Comparison of ENCODE assay signal across 23 mouse cellular contexts in the genomic region with DNA sequence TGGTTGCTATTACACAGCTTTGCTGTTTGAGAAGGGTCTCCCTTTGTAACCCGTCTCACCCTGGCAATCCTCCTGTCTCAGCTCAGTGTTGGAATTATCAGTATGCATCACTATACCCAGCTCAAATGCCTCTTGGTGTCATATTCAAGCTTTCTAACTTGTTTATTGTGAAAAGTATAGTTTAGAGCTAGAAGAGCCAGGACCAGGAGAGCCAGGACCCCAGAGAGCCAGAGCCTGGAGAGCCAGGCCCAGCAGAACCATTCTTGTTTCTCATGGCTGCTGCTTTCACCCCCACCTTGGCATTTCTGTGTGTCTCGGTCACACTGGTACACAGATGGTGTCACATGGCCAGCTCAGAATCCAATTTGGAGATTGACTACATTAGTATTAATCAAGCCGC. TPM values are rescaled to one million over a fixed set of nuclear protein-coding genes. Genes with fewer than 3 reads are reported as not detected.
DNase-seq lines count a peak whose midpoint lies in the region; ATAC-seq and TF ChIP-seq lines count a peak whose summit lies in the region.
"Had no signal": no experiment of that assay in that cellular context is flagged by ENCODE, and none has a peak within 500 bp of the region (broad histone marks: within the 10 kb centered on the region; RNA-seq: fewer than 3 reads in every experiment).

No protein-coding gene starts in this region.

- peak; percentile 88 for DNase-seq in heart, adult 11 months
- DNase-seq in heart, postnatal 25 days (ENCODE audit: low spot score) = no peak
- DNase-seq in intestine, embryonic 14.5 days (ENCODE audit: low spot score) = peak; percentile 25
- DNase-seq in testis, postnatal 10 days (ENCODE audit: low spot score) = peak; percentile 6
- no peak for DNase-seq in testis, postnatal 14 days (ENCODE audit: low spot score)
- DNase-seq: adrenal gland, adult 8-10 months; adrenal gland, postnatal 14 days; adrenal gland, postnatal 36 days; B cell, adult 2 months; cerebellum, adult 2 months; cerebellum, adult 9-10 months; cerebellum, postnatal 10 days; cerebellum, postnatal 25 days had no signal

- intact Hi-C loops in heart, postnatal 25 days (cut with DNase I) = no loop called here

- H3K9me3 ChIP-seq in intestine, embryonic 14.5 days (ENCODE audit: control insufficient read depth, low read length) = no peaks in the 10 kb centered on the region
- no peaks in the 10 kb centered on the region for H3K9me3 ChIP-seq in intestine, postnatal 0 days (ENCODE audit: control insufficient read depth)
- H3K9me3 ChIP-seq: embryonic facial prominence, embryonic 10.5 days; embryonic facial prominence, embryonic 12.5 days; forebrain, embryonic 13.5 days; forebrain, embryonic 15.5 days; G1E had no signal

- no peak overlapping the region for H3K4me3 ChIP-seq in intestine, embryonic 14.5 days (ENCODE audit: low read depth, low read length)
- no peak overlapping the region for H3K4me3 ChIP-seq in intestine, postnatal 0 days (ENCODE audit: low read depth, low read length)
- H3K4me3 ChIP-seq: embryonic facial prominence, embryonic 10.5 days; embryonic facial prominence, embryonic 12.5 days; forebrain, embryonic 13.5 days; forebrain, embryonic 15.5 days had no signal

- 0 out of 2 replicates have a peak, but pooled peaks cover under 1% of the 10 kb centered on the region for H3K4me1 ChIP-seq in intestine, embryonic 14.5 days (replicated peaks; ENCODE audit: control insufficient read depth, insufficient read depth, low read length)
- H3K4me1 ChIP-seq in intestine, postnatal 0 days (replicated peaks; ENCODE audit: control insufficient read depth, insufficient read depth, low read length) = no peaks in the 10 kb centered on the region
- H3K4me1 ChIP-seq: forebrain, embryonic 13.5 days; forebrain, embryonic 15.5 days had no signal

- H3K4me2 ChIP-seq in intestine, embryonic 14.5 days (ENCODE audit: low read length) = no peak overlapping the region
- no peak overlapping the region for H3K4me2 ChIP-seq in intestine, postnatal 0 days (replicated peaks; ENCODE audit: low read depth)
- H3K4me2 ChIP-seq: embryonic facial prominence, embryonic 12.5 days; forebrain, embryonic 13.5 days; forebrain, embryonic 15.5 days had no signal

- TF ChIP-seq CTCF in intestine, postnatal 0 days (IDR thresholded peaks at IDR 0.05; ENCODE audit: low read depth) = no peak

- WGBS in intestine, embryonic 14.5 days = 95% methylated on average over 3 of the region's 3 CpGs
- 98% methylated on average over 3 of the region's 3 CpGs for WGBS in intestine, postnatal 0 days

- no peaks in the 10 kb centered on the region for H3K36me3 ChIP-seq in intestine, embryonic 14.5 days (ENCODE audit: control insufficient read depth, insufficient read depth, low read length)
- no peaks in the 10 kb centered on the region for H3K36me3 ChIP-seq in intestine, postnatal 0 days (ENCODE audit: control insufficient read depth, insufficient read depth)
- H3K36me3 ChIP-seq: embryonic facial prominence, embryonic 10.5 days; embryonic facial prominence, embryonic 12.5 days; forebrain, embryonic 15.5 days; G1E had no signal

- H3K9ac ChIP-seq in intestine, embryonic 14.5 days (ENCODE audit: low read length) = no peak overlapping the region
- H3K9ac ChIP-seq in intestine, postnatal 0 days (ENCODE audit: low read depth, low read length) = no peak overlapping the region
- H3K9ac ChIP-seq: embryonic facial prominence, embryonic 12.5 days; forebrain, embryonic 13.5 days; forebrain, embryonic 15.5 days had no signal

- no peaks in the 10 kb centered on the region for H3K27me3 ChIP-seq in intestine, embryonic 14.5 days (replicated peaks; ENCODE audit: control insufficient read depth, insufficient read depth, low read length)
- H3K27me3 ChIP-seq in intestine, postnatal 0 days (replicated peaks; ENCODE audit: control insufficient read depth, insufficient read depth, low read length) = no peaks in the 10 kb centered on the region
- H3K27me3 ChIP-seq: CH12.LX; embryonic facial prominence, embryonic 12.5 days; forebrain, embryonic 13.5 days; forebrain, embryonic 15.5 days; Patski had no signal

- no peak for ATAC-seq in intestine, embryonic 14.5 days (replicated peaks; ENCODE audit: low FRiP score, low TSS enrichment, low read depth)
- no peak for ATAC-seq in intestine, postnatal 0 days
- ATAC-seq: activated CD4-positive, CD25-positive, alpha-beta regulatory T cell, adult 4 months; CD4-positive, CD25-positive, alpha-beta regulatory T cell, adult 4 months; forebrain, embryonic 13.5 days; forebrain, embryonic 15.5 days; Patski had no signal

- no peak overlapping the region for H3K27ac ChIP-seq in intestine, embryonic 14.5 days (ENCODE audit: low read depth)
- no peak overlapping the region for H3K27ac ChIP-seq in intestine, postnatal 0 days (ENCODE audit: low read depth, low read length)
- H3K27ac ChIP-seq: embryonic facial prominence, embryonic 10.5 days; embryonic facial prominence, embryonic 12.5 days; forebrain, embryonic 13.5 days; forebrain, embryonic 15.5 days had no signal

RNA-seq across cellular contexts. Expression of a gene that starts 8.3 kb away (rescaled TPM):
- total RNA-seq in heart, postnatal 25 days (2021) = 10 to 100 TPM; 37.0 to 37.7 TPM
- polyA plus RNA-seq in intestine, embryonic 14.5 days (2014; fragmentation: Nextera tagmentation; extraction: Ambion mirVana) = 2.8 and 3.1 TPM in 2 replicates
- polyA plus RNA-seq in intestine, postnatal 0 days (2015; fragmentation: Nextera tagmentation; extraction: Ambion mirVana) = 1.5 and 1.8 TPM in 2 replicates

RNA-seq across cellular contexts. Expression of a gene that starts 35.1 kb away (rescaled TPM):
- total RNA-seq in heart, postnatal 25 days (2021) = 10 to 100 TPM; 25.5 to 28.9 TPM
- 41.1 and 41.3 TPM in 2 replicates for polyA plus RNA-seq in intestine, embryonic 14.5 days (2014; fragmentation: Nextera tagmentation; extraction: Ambion mirVana)
- 61.7 and 63.8 TPM in 2 replicates for polyA plus RNA-seq in intestine, postnatal 0 days (2015; fragmentation: Nextera tagmentation; extraction: Ambion mirVana)

Comparison
In these comparisons a context has a peak if more than half of its experiments do, and no peak if none do; other contexts are left out.
1. DNase-seq: peak in heart, adult 11 months (single experiment), intestine, embryonic 14.5 days (single experiment) and testis, postnatal 10 days (single experiment); none in heart, postnatal 25 days (single experiment) and testis, postnatal 14 days (single experiment).